Mouse (Mus musculus): ENCODE data around the gene Nrp2. TPM values are rescaled to one million over a fixed set of nuclear protein-coding genes. Genes with fewer than 3 reads are reported as not detected.
A peak's percentile ranks its signal among the peaks of the same experiment; 100 is the strongest.

The Nrp2 gene
- total RNA-seq, 2 experiments from 2014 or later: 25.3 to 28.3 TPM

DNA sequence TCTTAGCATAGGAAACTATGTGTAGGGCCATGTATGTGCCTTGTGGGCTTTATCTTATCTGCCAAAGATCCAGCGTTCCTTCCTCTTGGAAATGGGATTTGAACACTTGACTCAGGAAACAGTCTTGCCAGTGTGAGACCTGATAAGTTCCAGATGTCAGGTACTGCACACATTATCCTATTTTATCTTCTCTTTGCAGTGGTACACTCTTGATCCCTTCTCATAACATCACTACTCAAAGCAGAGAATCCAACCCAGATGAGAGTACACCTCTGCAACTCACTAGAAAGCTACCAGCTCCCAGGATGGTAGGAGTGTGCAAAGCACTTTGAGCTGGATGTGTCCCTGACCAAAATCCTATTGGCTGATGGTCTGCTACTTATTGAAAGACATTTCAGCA lies 100.5 kb downstream of the Nrp2 start:
- intact Hi-C loops (cut with DNase I): no loop called here
- DNase-seq: no peak

DNA sequence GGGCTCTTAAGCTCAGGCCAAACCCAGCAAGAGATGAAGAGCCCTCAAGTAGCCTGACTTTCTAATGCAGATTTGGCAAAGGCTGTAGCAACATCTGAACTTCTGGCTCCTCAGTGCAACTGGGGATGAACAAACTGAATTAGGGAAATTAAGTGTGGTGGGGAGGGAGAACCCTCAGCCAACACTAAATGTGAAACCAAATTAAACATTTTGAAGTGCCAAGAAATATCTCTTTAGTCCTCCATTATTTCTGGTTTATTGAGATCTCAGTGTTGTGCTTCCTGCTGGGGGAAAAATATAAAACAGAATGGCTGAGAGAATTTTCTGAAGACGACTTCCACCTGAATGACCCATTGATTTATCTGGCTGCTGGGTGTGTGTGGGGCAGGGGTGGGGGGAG lies 102.9 kb downstream of the Nrp2 start:
- DNase-seq: no peak
- intact Hi-C loops (cut with DNase I): no loop called here

- no peak for DNase-seq
- intact Hi-C loops (cut with DNase I): no loop called here
Measured at GRCm38 (mm10) chr1:62808395-62808794, 105.3 kb downstream of the Nrp2 start.

GRCm38 (mm10) chr1:62809601-62810228 lies 106.6 kb downstream of the Nrp2 start:
- intact Hi-C loops (cut with DNase I): no loop called here
- DNase-seq: no peak

- no peak for DNase-seq
- intact Hi-C loops (cut with DNase I): no loop called here
Measured at GRCm38 (mm10) chr1:62811141-62811540, 108.1 kb downstream of the Nrp2 start.

DNA sequence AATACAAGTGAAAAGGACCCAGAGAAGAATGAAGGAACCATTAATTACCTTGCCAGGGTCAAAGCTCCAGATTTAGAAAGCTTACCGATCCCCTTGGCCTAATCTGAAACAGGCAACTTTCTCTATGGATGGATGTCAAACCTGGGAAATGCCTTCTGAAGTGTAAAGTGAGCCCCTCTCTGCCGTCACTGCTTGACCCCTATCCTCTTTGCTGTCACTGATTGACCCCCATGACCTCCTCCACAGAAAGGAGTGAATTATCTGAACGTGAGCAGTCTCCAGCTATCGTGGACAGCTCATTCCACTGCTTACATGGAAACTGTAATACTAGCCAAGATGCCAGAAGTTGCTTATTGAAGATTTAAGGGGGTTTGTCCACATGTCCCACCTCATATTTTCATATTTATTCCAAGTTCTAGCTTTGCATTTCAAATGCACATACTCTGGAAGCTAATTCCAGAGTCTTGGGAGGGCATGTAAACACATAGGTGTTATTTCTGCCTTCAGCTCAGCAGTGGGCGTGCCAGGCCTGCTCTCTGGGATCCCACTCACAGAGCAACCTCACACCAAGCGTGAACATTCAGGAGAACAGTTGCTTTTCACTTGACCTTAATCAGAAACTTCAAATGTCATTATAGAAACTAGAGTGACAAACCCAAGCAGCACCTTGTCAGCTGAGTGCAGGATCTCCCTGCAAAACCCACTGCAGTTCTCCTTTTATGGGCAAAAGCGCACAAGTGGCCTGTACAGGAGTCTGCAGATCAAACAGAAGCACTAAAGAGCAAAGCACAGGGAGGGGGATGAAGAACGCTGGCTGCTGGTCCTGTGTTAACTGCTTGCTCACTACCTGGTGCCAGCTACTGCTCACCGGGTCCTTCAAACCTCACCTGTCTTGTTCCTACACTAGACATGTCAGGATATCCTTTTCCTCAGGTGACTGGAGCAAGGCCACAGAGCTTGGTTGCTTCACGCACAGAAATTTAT lies 109.9 kb downstream of the Nrp2 start:
- intact Hi-C loops (cut with DNase I): no loop called here
- no peak for DNase-seq

- intact Hi-C loops (cut with DNase I): no loop called here
Measured at GRCm38 (mm10) chr1:62813938-62814337, 110.9 kb downstream of the Nrp2 start.

DNA sequence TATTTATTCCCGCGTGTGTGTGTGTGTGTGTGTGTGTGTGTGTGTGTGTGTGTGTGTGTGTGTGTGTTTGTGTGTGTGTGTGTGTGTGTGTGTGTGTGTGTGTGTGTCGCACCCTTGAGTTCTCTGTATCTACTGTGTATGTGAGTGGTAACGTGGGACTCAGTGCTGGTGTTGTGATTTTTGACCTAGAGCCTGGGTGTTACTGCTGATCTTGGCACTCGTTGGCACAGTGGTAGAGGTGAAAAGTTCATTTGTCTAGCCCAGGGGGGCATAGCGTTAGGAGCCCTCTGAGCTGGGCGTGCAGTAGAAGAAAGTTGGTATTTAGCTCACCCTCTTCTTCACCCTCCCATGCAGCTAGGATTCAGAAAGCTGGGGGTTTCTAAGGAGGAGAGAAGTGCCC lies 114.5 kb downstream of the Nrp2 start:
- intact Hi-C loops (cut with DNase I): no loop called here
- no peak for DNase-seq

More at GRCm38 (mm10) chr1:62813938-62814337, 110.9 kb downstream of the Nrp2 start:
- DNase-seq: no peak

GRCm38 (mm10) chr1:62820170-62820569 lies 117.1 kb downstream of the Nrp2 start:
- intact Hi-C loops (cut with DNase I): no loop called here
- no peak for DNase-seq

DNA sequence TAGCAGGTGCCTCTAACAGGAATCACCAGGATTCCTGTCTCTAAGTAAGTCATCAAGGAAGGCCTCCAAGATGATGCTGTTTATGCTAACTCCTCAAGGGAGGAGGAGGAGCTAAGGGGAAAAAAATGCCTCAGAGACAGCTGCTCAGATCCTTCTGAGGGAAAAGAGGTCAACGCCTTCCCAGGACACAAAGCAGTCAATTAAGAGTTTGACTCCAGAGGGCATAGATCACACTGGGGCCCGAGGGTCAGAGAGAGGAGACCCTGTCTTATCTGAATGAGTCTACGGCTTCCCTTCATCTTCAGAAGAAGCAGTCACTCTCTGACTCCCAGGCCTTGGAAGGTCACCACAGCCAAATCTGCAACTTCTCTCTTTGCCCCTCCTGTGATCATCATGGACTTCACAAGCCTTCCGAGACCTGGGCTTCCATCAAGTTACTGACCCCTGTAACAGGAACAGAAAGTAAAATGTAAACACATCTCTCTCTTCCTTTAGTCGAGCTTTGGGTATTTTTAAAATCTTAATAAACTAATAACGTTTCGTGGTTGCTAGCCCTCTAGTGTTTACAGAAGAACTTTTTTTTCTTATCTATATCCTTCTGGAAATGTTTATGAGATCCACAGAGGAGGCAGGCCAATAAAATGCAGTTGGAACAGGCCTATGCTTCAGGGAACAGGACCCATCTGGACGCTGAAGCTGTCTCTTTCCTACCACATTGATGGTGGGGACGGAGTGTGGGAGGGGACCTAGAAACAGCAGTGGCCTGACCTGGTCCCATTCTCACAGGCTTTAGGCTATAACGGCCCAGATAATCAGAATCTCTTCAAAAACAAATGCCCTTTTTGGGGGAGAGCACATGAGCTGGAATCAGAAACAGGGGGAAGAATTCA lies 118.7 kb downstream of the Nrp2 start:
- intact Hi-C loops (cut with DNase I): no loop called here
- no peak for DNase-seq

- peak; percentile 18 to 49 for DNase-seq
- intact Hi-C loops (cut with DNase I): no loop called here
Measured at GRCm38 (mm10) chr1:62823549-62824195, 120.6 kb downstream of the Nrp2 start.

- intact Hi-C loops (cut with DNase I): no loop called here
- DNase-seq: no peak
Measured at GRCm38 (mm10) chr1:62825822-62826765, 123.0 kb downstream of the Nrp2 start.

GRCm38 (mm10) chr1:62827316-62827715 lies 124.2 kb downstream of the Nrp2 start:
- DNase-seq: no peak
- intact Hi-C loops (cut with DNase I): no loop called here

- intact Hi-C loops (cut with DNase I): no loop called here
- DNase-seq: no peak
Measured at GRCm38 (mm10) chr1:62828156-62828555, 125.1 kb downstream of the Nrp2 start.

GRCm38 (mm10) chr1:62829690-62830417 lies 126.8 kb downstream of the Nrp2 start:
- DNase-seq: no peak
- intact Hi-C loops (cut with DNase I): no loop called here

GRCm38 (mm10) chr1:62830418-62830769 lies 127.3 kb downstream of the Nrp2 start:
- intact Hi-C loops (cut with DNase I): no loop called here

DNA sequence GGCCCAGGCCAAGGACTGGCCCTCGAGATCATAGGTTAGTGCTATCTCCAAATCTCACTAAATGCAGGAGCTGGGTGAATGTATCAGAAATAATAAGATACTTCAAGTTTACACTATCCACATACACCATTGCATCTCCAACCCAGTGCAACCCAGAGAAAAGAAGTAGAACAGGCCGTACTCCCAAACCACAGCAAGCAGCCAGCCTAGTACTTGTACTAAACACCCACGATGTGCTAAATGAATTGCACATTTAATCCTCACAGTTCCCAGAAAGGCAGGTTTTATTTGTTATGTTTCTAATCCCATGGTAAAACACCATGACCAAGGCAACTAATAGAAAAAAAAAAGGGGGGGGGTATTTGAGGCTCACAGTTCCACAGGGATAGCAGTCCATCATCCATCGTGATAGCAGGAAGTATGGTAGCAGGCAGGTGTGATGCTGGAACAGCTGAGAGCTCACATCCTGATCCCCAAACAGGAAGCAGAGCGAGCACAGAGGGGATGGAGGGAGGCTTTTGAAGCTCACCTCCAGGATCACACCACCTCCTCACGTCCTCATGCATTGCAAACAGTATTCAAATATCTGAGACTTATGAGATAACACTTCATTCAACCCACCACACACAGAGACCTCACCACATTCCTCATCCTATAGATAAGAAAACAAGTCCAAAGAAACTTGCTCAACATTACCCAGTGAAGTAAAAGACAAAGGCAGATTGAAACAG lies 128.8 kb downstream of the Nrp2 start:
- intact Hi-C loops (cut with DNase I): no loop called here
- DNase-seq: no peak

More at GRCm38 (mm10) chr1:62830418-62830769, 127.3 kb downstream of the Nrp2 start:
- DNase-seq: no peak

DNA sequence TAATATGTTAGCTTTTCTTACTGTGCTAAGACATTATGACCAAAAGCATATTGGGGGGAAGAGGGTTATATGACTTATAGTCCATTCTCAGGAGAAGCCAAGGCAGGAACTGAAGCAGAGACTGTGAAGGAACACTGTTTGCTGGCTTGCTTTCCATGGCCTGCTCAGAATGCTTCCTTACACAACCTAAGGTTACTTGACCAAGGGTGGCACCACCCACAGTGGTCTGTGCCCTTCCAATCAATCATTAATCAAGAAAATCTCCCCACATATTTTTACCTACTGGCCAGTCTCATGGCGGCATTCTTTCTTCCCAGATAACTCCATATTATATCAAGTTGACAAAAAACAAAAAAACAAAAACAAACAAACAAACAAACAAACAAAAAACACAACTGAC lies 130.3 kb downstream of the Nrp2 start:
- DNase-seq: no peak
- intact Hi-C loops (cut with DNase I): no loop called here
